Mouse (Mus musculus) stomach, postnatal 0 days (tissue): ENCODE results near the gene Elmo1.

Experiments
- CTCF ChIP-seq: IDR thresholded peaks from 2 replicates; pipeline ENCODE4 v1.5.1; 2016; ENCODE audit warnings: antibody characterized with exemption, low read depth, mild to moderate bottlenecking, moderate library complexity
- EP300 ChIP-seq: optimal IDR thresholded peaks from 2 replicates; pipeline ENCODE3; 2016; ENCODE audit warnings: antibody characterized with exemption

GRCm38 (mm10) chr13:20507381-20508129 is 417.2 kb downstream of the Elmo1 start:
- no peak for TF ChIP-seq CTCF
- no peak for TF ChIP-seq EP300
